Mouse (Mus musculus) liver, adult 2 months (tissue): ENCODE data around the gene Gm11938.
"Not testable (repeated sequence)": the region's sequence is repeated elsewhere in the genome, so short reads cannot be mapped to it uniquely, and the experiment has no call there.

Experiments
- CTCF ChIP-seq: fragments of 200-500 bp; IDR thresholded peaks from 2 replicates; pipeline ENCODE4 v1.5.1; 2011; ENCODE audit warnings: low read depth, low read length, control low read depth
- POLR2A ChIP-seq: fragments of 200-500 bp; IDR thresholded peaks from 2 replicates; pipeline ENCODE4 v1.6.1; 2011; ENCODE audit warnings: low read length, control low read depth; ENCODE audit not compliant: insufficient read depth; ENCODE audit errors: extremely low read depth

- TF ChIP-seq POLR2A, CTCF: not testable (repeated sequence)
Measured at GRCm38 (mm10) chr11:99603208-99603607, at the start of gene Gm11938.
